Mouse (Mus musculus): ENCODE measurements around the gene Wls. TPM values are rescaled to one million over a fixed set of nuclear protein-coding genes. Genes with fewer than 3 reads are reported as not detected.

Wls gene
- polyA plus RNA-seq, 1 experiment from 2014 or later, result 115 TPM

GRCm38 (mm10) chr3:159865691-159866090, 26.2 kb downstream of the Wls start:
- no peak overlapping the region for H3K27ac ChIP-seq
- H3K27me3 ChIP-seq, result no peaks in the 10 kb centered on the region
- H3K9ac ChIP-seq, result no peak overlapping the region
- no peak overlapping the region for H3K4me2 ChIP-seq
- H3K4me3 ChIP-seq (replicated peaks), result no peak overlapping the region
- H3K4me1 ChIP-seq, result no peaks in the 10 kb centered on the region
- no peaks in the 10 kb centered on the region for H3K36me3 ChIP-seq
- no peaks in the 10 kb centered on the region for H3K9me3 ChIP-seq (replicated peaks)
- WGBS, result 74% methylated on average over 1 of the region's 1 CpGs
- ATAC-seq (replicated peaks; ENCODE audit: low FRiP score), result no peak

GRCm38 (mm10) chr3:159878983-159879382, 39.5 kb downstream of the Wls start:
- H3K4me3 ChIP-seq (replicated peaks), result no peak overlapping the region
- H3K27me3 ChIP-seq, result no peaks in the 10 kb centered on the region
- no peak overlapping the region for H3K9ac ChIP-seq
- H3K27ac ChIP-seq, result no peak overlapping the region
- H3K9me3 ChIP-seq (replicated peaks), result no peaks in the 10 kb centered on the region
- no peak for ATAC-seq (replicated peaks; ENCODE audit: low FRiP score)
- H3K4me1 ChIP-seq, result no peaks in the 10 kb centered on the region
- no peak overlapping the region for H3K4me2 ChIP-seq
- H3K36me3 ChIP-seq, result peaks cover 9% of the 10 kb centered on the region; the same call in 1 of the 2 replicates

- 0 out of 2 replicates have a peak, but pooled peaks cover 3% of the 10 kb centered on the region for H3K36me3 ChIP-seq
- no peak overlapping the region for H3K9ac ChIP-seq
- H3K4me1 ChIP-seq, result peaks cover 16% of the 10 kb centered on the region
- no peak overlapping the region for H3K27ac ChIP-seq
- H3K4me3 ChIP-seq (replicated peaks), result no peak overlapping the region
- H3K4me2 ChIP-seq, result no peak overlapping the region
- H3K27me3 ChIP-seq, result no peaks in the 10 kb centered on the region
- 16% methylated on average over 2 of the region's 2 CpGs for WGBS
- H3K9me3 ChIP-seq (replicated peaks), result no peaks in the 10 kb centered on the region
- peak; percentile 37; the same call in 1 of the 2 replicates for ATAC-seq (replicated peaks; ENCODE audit: low FRiP score)
These were observed 43.9 kb downstream of the Wls start for GRCm38 (mm10) chr3:159883325-159883724.

GRCm38 (mm10) chr3:159884802-159885201, 45.3 kb downstream of the Wls start:
- no peak overlapping the region for H3K4me2 ChIP-seq
- peaks cover 16% of the 10 kb centered on the region for H3K4me1 ChIP-seq
- ATAC-seq (replicated peaks; ENCODE audit: low FRiP score), result no peak
- peak overlapping the region; percentile 58 for H3K27ac ChIP-seq
- no peak overlapping the region for H3K9ac ChIP-seq
- no peak overlapping the region for H3K4me3 ChIP-seq (replicated peaks)
- no peaks in the 10 kb centered on the region for H3K27me3 ChIP-seq
- H3K9me3 ChIP-seq (replicated peaks), result no peaks in the 10 kb centered on the region
- H3K36me3 ChIP-seq, result 0 out of 2 replicates have a peak, but pooled peaks cover 3% of the 10 kb centered on the region

GRCm38 (mm10) chr3:159885271-159885670, 45.8 kb downstream of the Wls start:
- WGBS, result 12% methylated on average over 3 of the region's 3 CpGs
- peak overlapping the region; percentile 58 for H3K27ac ChIP-seq
- no peaks in the 10 kb centered on the region for H3K27me3 ChIP-seq

GRCm38 (mm10) chr3:159885781-159886400, 46.4 kb downstream of the Wls start:
- H3K9me3 ChIP-seq (replicated peaks), result no peaks in the 10 kb centered on the region
- H3K4me1 ChIP-seq, result peaks cover 16% of the 10 kb centered on the region
- no peak for ATAC-seq (replicated peaks; ENCODE audit: low FRiP score)
- WGBS, result 15% methylated on average over 1 of the region's 1 CpGs
- H3K36me3 ChIP-seq, result 0 out of 2 replicates have a peak, but pooled peaks cover 3% of the 10 kb centered on the region
- no peak overlapping the region for H3K4me2 ChIP-seq
- no peaks in the 10 kb centered on the region for H3K27me3 ChIP-seq
- H3K9ac ChIP-seq, result no peak overlapping the region
- no peak overlapping the region for H3K4me3 ChIP-seq (replicated peaks)
- H3K27ac ChIP-seq, result peak overlapping the region; percentile 58; the same call in 1 of the 2 replicates

More at GRCm38 (mm10) chr3:159885271-159885670, 45.8 kb downstream of the Wls start:
- H3K36me3 ChIP-seq, result 0 out of 2 replicates have a peak, but pooled peaks cover 3% of the 10 kb centered on the region
- H3K4me3 ChIP-seq (replicated peaks), result no peak overlapping the region
- H3K9ac ChIP-seq, result no peak overlapping the region
- H3K4me1 ChIP-seq, result peaks cover 16% of the 10 kb centered on the region
- ATAC-seq (replicated peaks; ENCODE audit: low FRiP score), result peak; percentile 92
- no peaks in the 10 kb centered on the region for H3K9me3 ChIP-seq (replicated peaks)
- no peak overlapping the region for H3K4me2 ChIP-seq

- H3K9me3 ChIP-seq (replicated peaks), result no peaks in the 10 kb centered on the region
- no peak overlapping the region for H3K27ac ChIP-seq
- H3K9ac ChIP-seq, result no peak overlapping the region
- H3K4me3 ChIP-seq (replicated peaks), result no peak overlapping the region
- peaks cover 7% of the 10 kb centered on the region for H3K4me1 ChIP-seq
- H3K27me3 ChIP-seq, result no peaks in the 10 kb centered on the region
- no peak overlapping the region for H3K4me2 ChIP-seq
- H3K36me3 ChIP-seq, result no peaks in the 10 kb centered on the region
- ATAC-seq (replicated peaks; ENCODE audit: low FRiP score), result no peak
- 76% methylated on average over 5 of the region's 5 CpGs for WGBS
These were observed 50.9 kb downstream of the Wls start for GRCm38 (mm10) chr3:159890176-159891056.

GRCm38 (mm10) chr3:159891057-159891752, 51.7 kb downstream of the Wls start:
- Histone ChIP-seq H3K4me1 (peaks cover under 1% of the 10 kb centered on the region), H3K9ac (no peak overlapping the region), H3K9me3 (replicated peaks) (no peaks in the 10 kb centered on the region), H3K27me3 (no peaks in the 10 kb centered on the region), H3K4me2 (no peak overlapping the region), H3K27ac (no peak overlapping the region), H3K36me3 (no peaks in the 10 kb centered on the region), H3K4me3 (replicated peaks) (no peak overlapping the region)
- 92% methylated on average over 8 of the region's 8 CpGs for WGBS
- 0 out of 2 replicates have a peak, but pooled peaks have one; percentile 25 for ATAC-seq (replicated peaks; ENCODE audit: low FRiP score)

GRCm38 (mm10) chr3:159907329-159907728, 67.9 kb downstream of the Wls start:
- no peaks in the 10 kb centered on the region for H3K4me1 ChIP-seq
- peaks cover 17% of the 10 kb centered on the region for H3K36me3 ChIP-seq
- ATAC-seq (replicated peaks; ENCODE audit: low FRiP score), result no peak
- H3K27ac ChIP-seq, result no peak overlapping the region
- no peak overlapping the region for H3K4me3 ChIP-seq (replicated peaks)
- H3K9me3 ChIP-seq (replicated peaks), result no peaks in the 10 kb centered on the region
- H3K27me3 ChIP-seq, result no peaks in the 10 kb centered on the region
- WGBS, result 95% methylated on average over 1 of the region's 1 CpGs
- H3K9ac ChIP-seq, result no peak overlapping the region
- no peak overlapping the region for H3K4me2 ChIP-seq

GRCm38 (mm10) chr3:159917328-159918090, 78.0 kb downstream of the Wls start:
- 88% methylated on average over 2 of the region's 2 CpGs for WGBS
- Histone ChIP-seq H3K36me3 (peaks cover 24% of the 10 kb centered on the region), H3K4me3 (replicated peaks) (no peak overlapping the region), H3K27me3 (no peaks in the 10 kb centered on the region), H3K27ac (no peak overlapping the region), H3K4me2 (no peak overlapping the region), H3K9me3 (replicated peaks) (no peaks in the 10 kb centered on the region), H3K9ac (no peak overlapping the region), H3K4me1 (no peaks in the 10 kb centered on the region)
- no peak for ATAC-seq (replicated peaks; ENCODE audit: low FRiP score)

Measured in kidney, embryonic 15.5 days (tissue).